In genomic region chr13:45301191-45301905, GRCm38 (mm10) we compare ENCODE assay signal across 16 mouse cellular contexts.
"Had no signal": no experiment of that assay in that cellular context is flagged by ENCODE, and none has a peak within 500 bp of the region (broad histone marks: within the 10 kb centered on the region; RNA-seq: fewer than 3 reads in every experiment).

No protein-coding gene starts in this region.

- H3K27me3 ChIP-seq: hindbrain, embryonic 15.5 days; limb, embryonic 12.5 days; lung, embryonic 15.5 days; midbrain, embryonic 13.5 days; neural tube, embryonic 15.5 days; stomach, embryonic 15.5 days had no signal

- H3K4me1 ChIP-seq: hindbrain, embryonic 15.5 days; limb, embryonic 12.5 days; liver, embryonic 13.5 days; lung, embryonic 15.5 days; midbrain, embryonic 13.5 days; neural tube, embryonic 15.5 days; stomach, embryonic 15.5 days had no signal

- H3K4me2 ChIP-seq: hindbrain, embryonic 15.5 days; limb, embryonic 12.5 days; liver, embryonic 13.5 days; lung, embryonic 15.5 days; midbrain, embryonic 13.5 days; neural tube, embryonic 15.5 days; stomach, embryonic 15.5 days had no signal

- H3K9ac ChIP-seq: hindbrain, embryonic 15.5 days; limb, embryonic 12.5 days; liver, embryonic 13.5 days; liver, postnatal 0 days; lung, embryonic 15.5 days; midbrain, embryonic 13.5 days; neural tube, embryonic 15.5 days; stomach, embryonic 15.5 days had no signal

- H3K36me3 ChIP-seq: hindbrain, embryonic 15.5 days; limb, embryonic 12.5 days; liver, embryonic 13.5 days; lung, embryonic 15.5 days; midbrain, embryonic 13.5 days; neural tube, embryonic 15.5 days; stomach, embryonic 15.5 days had no signal

- H3K27ac ChIP-seq: hindbrain, embryonic 15.5 days; limb, embryonic 12.5 days; liver, embryonic 13.5 days; lung, embryonic 15.5 days; macrophage; midbrain, embryonic 13.5 days; neural tube, embryonic 15.5 days; stomach, embryonic 15.5 days had no signal

- ATAC-seq: intestine, embryonic 16.5 days; liver, postnatal 0 days; midbrain, embryonic 13.5 days had no signal

- H3K9me3 ChIP-seq: hindbrain, embryonic 15.5 days; limb, embryonic 12.5 days; liver, embryonic 13.5 days; lung, embryonic 15.5 days; midbrain, embryonic 13.5 days; neural tube, embryonic 15.5 days; stomach, embryonic 15.5 days had no signal

- H3K4me3 ChIP-seq: hindbrain, embryonic 15.5 days; limb, embryonic 12.5 days; liver, embryonic 13.5 days; lung, embryonic 15.5 days; megakaryocyte, embryonic 14.5 days; midbrain, embryonic 13.5 days; myocyte; neural tube, embryonic 15.5 days; stomach, embryonic 15.5 days had no signal

- DNase-seq: liver; liver, embryonic 13.5 days; liver, postnatal 0 days; lung, postnatal 14 days; right cerebral cortex, postnatal 4 days; thymus, postnatal 36 days had no signal
